Mouse (Mus musculus) embryonic fibroblast, embryonic 13.5 days (primary cell): ENCODE data around the gene Gfer.

Experiments
- CTCF ChIP-seq: IDR thresholded peaks from 2 replicates; pipeline ENCODE4 v1.5.1; 2011; ENCODE audit warnings: mild to moderate bottlenecking, control low read depth, low read length, moderate library complexity, borderline replicate concordance; ENCODE audit not compliant: insufficient read depth
- POLR2A ChIP-seq: IDR thresholded peaks from 2 replicates; pipeline ENCODE4 v1.6.1; 2011; ENCODE audit warnings: low read depth, mild to moderate bottlenecking, control low read depth, low read length, moderate library complexity

DNA sequence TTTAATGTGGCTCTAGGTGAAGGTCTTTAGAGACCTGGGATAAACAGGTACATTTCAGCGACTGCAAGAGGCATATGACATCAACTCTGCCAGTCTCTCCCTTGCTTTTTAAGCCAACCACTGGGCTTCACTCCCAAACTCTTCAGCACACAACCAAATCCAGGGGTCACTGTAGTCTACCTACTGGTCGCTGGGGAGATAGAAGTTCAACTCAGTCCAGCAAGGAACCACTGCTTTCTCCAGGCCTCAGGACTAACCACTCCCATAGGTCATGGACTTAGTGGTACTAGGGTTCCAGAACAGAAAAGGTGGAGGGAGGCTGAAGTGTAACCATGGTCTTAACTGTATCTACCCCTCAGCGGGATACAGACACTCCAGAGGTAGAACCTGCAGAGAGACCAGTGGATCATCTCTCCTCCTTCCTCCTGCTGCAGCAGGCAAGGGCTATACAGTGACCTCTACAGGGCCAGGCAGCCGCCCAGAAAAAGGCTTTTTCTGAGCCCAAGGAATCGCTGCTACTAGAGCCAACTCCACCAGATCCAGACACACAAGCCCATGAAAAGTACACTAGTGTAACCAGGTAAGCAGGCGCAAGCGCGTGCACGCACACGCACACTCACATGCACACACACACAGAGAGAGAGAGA is 47.1 kb downstream of the Gfer start:
- TF ChIP-seq CTCF (no peak), POLR2A (no peak)
